Mouse (Mus musculus) bone marrow, adult 2 months (tissue): Measurements from ENCODE around the gene Rbm6.

ENCODE experiments used
- CTCF ChIP-seq: fragments of 200-500 bp; IDR thresholded peaks from 2 replicates; pipeline ENCODE4 v1.5.1; 2011; ENCODE audit warnings: low read length, control low read depth; ENCODE audit not compliant: control insufficient read depth, insufficient read depth
- POLR2A ChIP-seq: fragments of 200-500 bp; IDR thresholded peaks from 2 replicates; pipeline ENCODE4 v1.6.1; 2011; ENCODE audit warnings: low read depth, mild to moderate bottlenecking, control low read depth, low read length, borderline replicate concordance; ENCODE audit not compliant: control insufficient read depth

DNA sequence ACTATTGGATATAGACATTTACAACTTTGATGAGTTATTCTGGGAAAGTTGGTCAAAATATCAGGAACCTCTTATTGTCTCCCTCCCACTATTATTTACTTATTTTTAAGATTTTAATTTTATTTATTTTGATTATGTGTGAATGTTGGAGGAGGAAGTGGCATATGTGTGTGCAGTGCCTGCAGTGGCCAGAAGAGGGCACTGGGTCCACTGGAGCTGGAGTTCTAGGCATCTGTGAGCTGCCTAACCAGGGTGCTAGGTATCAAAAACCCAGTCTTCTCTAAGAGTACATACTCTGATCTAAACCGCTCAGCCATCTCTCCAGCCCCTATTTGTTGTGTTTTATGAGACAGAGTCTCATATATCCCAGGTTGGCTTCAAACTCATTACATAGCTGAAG, 18.0 kb upstream of the Rbm6 start:
- TF ChIP-seq CTCF, result peak; percentile 64
- no peak for TF ChIP-seq POLR2A
